Mouse (Mus musculus) forebrain, embryonic 10.5 days (tissue): ENCODE measurements around the gene Galnt18. TPM values are rescaled to one million over a fixed set of nuclear protein-coding genes. Genes with fewer than 3 reads are reported as not detected.

ENCODE experiments used
- DNase-seq: peaks from one replicate; pipeline ENCODE4 v3.0.0-alpha.2; 2017; ENCODE audit warnings: low spot score; ENCODE audit errors: extremely low spot score
- H3K27ac ChIP-seq: fragments of 300-500 bp; sonication (generic); 2 replicates; pipeline ENCODE4 v1.5.1; 2016; ENCODE audit warnings: mild to moderate bottlenecking
- H3K27me3 ChIP-seq: fragments of 300-500 bp; sonication (generic); 2 replicates; pipeline ENCODE4 v1.6.1; 2016; ENCODE audit warnings: mild to moderate bottlenecking; ENCODE audit not compliant: poor library complexity, severe bottlenecking
- H3K36me3 ChIP-seq: fragments of 300-500 bp; sonication (generic); replicated peaks from 2 replicates; pipeline ENCODE4 v1.6.1; 2016; ENCODE audit warnings: mild to moderate bottlenecking, moderate library complexity
- H3K4me1 ChIP-seq: fragments of 300-500 bp; sonication (generic); 2 replicates; pipeline ENCODE4 v1.6.1; 2016
- H3K4me3 ChIP-seq: fragments of 300-500 bp; sonication (generic); 2 replicates; pipeline ENCODE4 v1.5.1; 2016; ENCODE audit warnings: mild to moderate bottlenecking, moderate library complexity
- H3K9me3 ChIP-seq: fragments of 300-500 bp; sonication (generic); 2 replicates; pipeline ENCODE4 v1.6.1; 2016; ENCODE audit warnings: mild to moderate bottlenecking, moderate library complexity
- WGBS: fragments of 180-500 bp; shearing (Covaris S2); methylation state at CpG from one replicate; pipeline ENCODE4 v1.1.7; 2016; 5-methylcytosine and 5-hydroxymethylcytosine counted together
- polyA plus RNA-seq: library from polyadenylated mRNA; unstranded; fragments of >200 nt; fragmentation: Nextera tagmentation; extraction: Ambion mirVana; gene quantifications from 2 replicates; pipeline ENCODE4 v1.2.1, GENCODE M21; 2016

Galnt18 gene
- polyA plus RNA-seq, 1 experiment from 2014 or later = 4.9 TPM

DNA sequence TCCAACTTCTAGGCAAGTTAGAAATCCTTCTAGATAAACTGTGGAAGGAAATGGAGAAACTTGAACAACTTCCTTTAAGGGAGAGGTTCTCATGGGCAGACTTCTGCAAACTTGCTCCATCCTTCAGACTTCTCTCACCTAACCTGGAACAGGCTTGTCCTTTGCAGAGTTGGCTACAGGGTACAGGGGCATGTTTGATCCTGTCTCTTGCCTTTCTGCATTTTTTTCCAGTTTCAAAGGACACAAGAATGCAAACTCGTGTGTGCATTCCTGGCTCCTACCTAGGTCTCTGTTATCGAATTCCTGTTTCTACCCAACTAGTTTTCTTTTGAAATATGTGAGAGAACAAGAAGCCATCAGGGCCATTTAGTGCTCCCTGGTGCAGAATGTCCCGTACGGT is 55.8 kb downstream of the Galnt18 start:
- 90% methylated on average over 4 of the region's 4 CpGs for WGBS
- DNase-seq = no peak

DNA sequence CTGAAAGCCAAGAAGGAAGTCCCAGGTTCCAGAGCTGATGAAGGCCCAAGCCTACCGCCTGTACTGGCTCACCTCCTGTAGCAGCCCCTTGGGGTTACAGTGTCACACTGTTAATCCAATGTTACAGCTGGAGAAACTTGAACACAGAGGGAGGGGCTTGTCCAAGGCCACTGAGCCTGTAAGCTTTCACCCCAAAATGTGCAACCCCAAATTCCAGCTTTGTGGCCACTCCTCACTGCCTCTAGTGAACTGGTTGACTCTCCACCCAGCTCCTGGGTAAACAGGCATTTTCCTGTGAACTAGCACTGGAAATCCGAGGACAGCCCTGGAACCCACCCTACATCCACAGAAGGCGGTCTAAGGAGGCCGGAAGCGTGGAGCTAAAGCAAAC is 58.5 kb downstream of the Galnt18 start:
- H3K36me3 ChIP-seq = no peaks in the 10 kb centered on the region
- DNase-seq = no peak
- 89% methylated on average over 5 of the region's 5 CpGs for WGBS
- no peak overlapping the region for H3K4me3 ChIP-seq
- H3K27ac ChIP-seq = no peak overlapping the region
- H3K27me3 ChIP-seq = no peaks in the 10 kb centered on the region
- no peaks in the 10 kb centered on the region for H3K9me3 ChIP-seq
- peaks cover 12% of the 10 kb centered on the region; the same call in 1 of the 2 replicates for H3K4me1 ChIP-seq

More for the DNA sequence above, 55.8 kb downstream of the Galnt18 start:
- H3K27ac ChIP-seq = no peak overlapping the region
- no peak overlapping the region for H3K4me3 ChIP-seq
- H3K4me1 ChIP-seq = peaks cover 14% of the 10 kb centered on the region; the same call in 1 of the 2 replicates
- no peaks in the 10 kb centered on the region for H3K36me3 ChIP-seq
- H3K27me3 ChIP-seq = no peaks in the 10 kb centered on the region
- H3K9me3 ChIP-seq = no peaks in the 10 kb centered on the region

DNA sequence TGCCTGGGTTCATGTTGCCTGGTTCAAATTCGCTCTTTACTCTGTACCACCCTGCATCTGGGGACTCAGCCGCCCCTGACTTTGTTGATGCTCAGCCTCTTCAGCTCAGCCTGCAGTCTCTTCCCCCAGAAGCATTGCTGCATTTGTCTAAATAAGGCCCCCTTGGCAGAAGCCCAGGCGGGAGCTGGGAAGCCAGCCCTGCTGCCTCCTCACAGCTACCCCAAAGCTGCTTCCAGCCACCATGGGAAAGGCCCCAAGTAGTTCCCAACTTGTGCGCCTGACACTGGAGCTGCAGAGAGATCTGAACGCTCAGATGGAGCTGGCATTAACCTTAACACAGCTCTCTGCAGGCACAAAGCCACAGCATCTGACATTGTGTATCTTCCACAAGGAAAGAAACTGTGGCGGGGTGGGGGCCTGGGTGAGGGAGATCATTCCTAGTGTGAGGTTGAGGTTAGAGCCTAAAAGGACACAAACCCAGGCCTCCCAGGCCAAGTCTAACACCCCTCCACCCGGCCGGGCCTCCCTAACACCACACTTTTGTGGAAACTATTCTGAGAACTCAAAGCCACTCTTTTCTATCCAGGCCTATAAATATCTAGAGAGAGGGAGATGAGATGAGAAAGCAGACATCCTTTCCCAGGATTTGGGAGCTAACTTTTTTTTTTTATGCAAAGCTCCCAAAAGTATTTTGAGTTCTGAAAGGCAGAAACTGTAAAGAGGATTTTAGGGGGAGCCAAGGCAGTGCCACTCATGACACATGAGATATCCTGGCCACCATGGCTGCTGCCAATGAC is 59.1 kb downstream of the Galnt18 start:
- Histone ChIP-seq H3K27ac (0 out of 2 replicates have a peak overlapping the region, but pooled peaks have one; percentile 16), H3K4me1 (peaks cover 12% of the 10 kb centered on the region; the same call in 1 of the 2 replicates), H3K36me3 (no peaks in the 10 kb centered on the region), H3K27me3 (no peaks in the 10 kb centered on the region), H3K4me3 (no peak overlapping the region), H3K9me3 (no peaks in the 10 kb centered on the region)
- no peak for DNase-seq
- 80% methylated on average over 8 of the region's 8 CpGs for WGBS

DNA sequence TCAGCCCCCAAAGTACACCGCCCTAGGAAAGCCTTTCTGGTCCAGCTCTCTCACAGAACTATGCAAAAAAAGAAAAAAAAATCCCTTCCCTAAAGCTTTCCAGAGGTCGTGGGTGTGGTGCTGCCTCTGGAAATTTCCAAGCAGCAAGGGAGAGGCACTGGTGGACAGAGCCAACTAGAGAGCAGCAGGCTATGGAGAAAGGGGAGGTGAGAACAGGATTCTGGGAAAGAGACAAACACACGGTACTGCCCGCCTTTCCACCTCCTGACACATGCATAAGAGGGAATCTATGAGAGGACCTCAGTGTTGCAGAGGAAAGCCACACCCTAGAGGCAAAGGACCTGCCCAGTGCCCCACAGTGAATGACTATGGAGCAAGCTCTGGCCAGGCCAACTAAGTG is 60.9 kb downstream of the Galnt18 start:
- H3K4me1 ChIP-seq = peaks cover 12% of the 10 kb centered on the region; the same call in 1 of the 2 replicates
- H3K36me3 ChIP-seq = no peaks in the 10 kb centered on the region
- no peaks in the 10 kb centered on the region for H3K9me3 ChIP-seq
- H3K27ac ChIP-seq = no peak overlapping the region
- no peak for DNase-seq
- no peak overlapping the region for H3K4me3 ChIP-seq
- no peaks in the 10 kb centered on the region for H3K27me3 ChIP-seq
- WGBS = 75% methylated on average over 4 of the region's 4 CpGs

DNA sequence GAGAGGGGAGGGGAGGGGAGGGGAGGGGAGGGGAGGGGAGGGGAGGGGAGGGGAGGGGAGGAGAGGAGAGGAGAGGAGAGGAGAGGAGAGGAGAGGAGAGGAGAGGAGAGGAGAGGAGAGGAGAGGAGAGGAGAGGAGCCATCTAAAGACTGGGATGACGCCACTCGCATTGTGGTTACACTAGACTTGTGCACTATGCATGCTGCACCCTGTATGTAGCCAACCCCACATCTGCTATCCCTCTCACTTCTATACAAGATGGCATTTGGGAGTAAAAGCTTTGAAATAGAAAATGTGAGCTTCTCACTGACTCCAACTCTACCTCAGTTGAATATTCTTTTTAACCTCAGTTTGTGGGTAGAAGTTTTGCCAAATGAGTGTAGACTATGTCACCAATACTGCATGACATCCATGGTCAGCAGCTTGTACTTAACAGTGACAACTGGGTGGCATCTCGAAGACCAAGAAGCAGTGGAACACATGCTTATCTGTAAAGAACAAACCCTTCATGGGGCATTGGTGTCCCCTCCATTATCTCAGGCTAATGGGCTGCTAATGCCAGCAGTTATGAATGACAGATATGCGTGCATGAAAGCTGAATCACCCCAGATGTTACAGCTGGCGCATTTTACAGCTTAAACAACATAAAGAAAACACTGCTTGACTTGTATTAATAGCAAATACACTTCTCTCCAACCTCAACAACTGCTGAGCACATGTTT is 65.0 kb downstream of the Galnt18 start:
- Histone ChIP-seq H3K4me3 (no peak overlapping the region), H3K27me3 (no peaks in the 10 kb centered on the region), H3K9me3 (no peaks in the 10 kb centered on the region), H3K27ac (no peak overlapping the region), H3K4me1 (peaks cover 3% of the 10 kb centered on the region; the same call in 1 of the 2 replicates), H3K36me3 (no peaks in the 10 kb centered on the region)
- 88% methylated on average over 5 of the region's 5 CpGs for WGBS
- no peak for DNase-seq

DNA sequence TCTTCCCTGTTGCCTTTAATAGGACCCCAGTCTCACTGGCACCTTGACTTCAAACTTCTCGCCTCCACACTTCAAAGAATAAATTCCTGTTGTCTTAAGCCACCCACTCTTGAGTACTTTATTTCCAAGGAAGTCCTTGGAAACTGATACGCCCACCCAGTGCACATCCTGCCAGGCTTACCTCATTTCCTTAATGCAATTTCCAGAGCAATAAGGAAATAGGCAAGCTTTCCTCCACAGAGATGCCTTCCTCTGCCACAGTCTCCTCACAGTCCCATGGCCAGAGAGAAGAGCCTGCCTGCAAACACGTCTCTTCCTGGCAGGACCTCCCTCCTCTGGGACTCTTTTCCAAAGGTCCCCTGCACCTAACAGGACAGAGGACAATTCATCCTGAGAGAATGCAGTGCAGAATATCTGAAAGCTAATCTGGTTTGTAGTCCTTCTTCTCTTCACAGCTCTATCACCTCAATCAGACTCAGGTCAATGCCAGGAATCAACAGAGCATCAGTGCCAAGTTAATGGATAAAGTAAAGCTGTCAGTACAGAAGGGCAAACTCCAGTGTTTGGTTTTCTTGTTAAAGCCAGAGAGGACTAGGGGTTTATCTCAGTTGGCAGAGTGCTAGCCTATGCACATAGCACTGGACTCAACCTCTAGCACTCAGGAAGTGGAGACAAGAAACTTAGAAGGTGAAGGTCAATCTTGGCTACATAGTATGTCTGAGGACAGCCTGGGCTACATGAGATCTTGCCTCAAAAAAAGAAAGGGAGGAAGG is 65.8 kb downstream of the Galnt18 start:
- no peak overlapping the region for H3K27ac ChIP-seq
- no peak overlapping the region for H3K4me3 ChIP-seq
- 68% methylated on average over 3 of the region's 3 CpGs for WGBS
- no peaks in the 10 kb centered on the region for H3K27me3 ChIP-seq
- DNase-seq = no peak
- H3K9me3 ChIP-seq = no peaks in the 10 kb centered on the region
- no peaks in the 10 kb centered on the region for H3K36me3 ChIP-seq
- H3K4me1 ChIP-seq = no peaks in the 10 kb centered on the region

DNA sequence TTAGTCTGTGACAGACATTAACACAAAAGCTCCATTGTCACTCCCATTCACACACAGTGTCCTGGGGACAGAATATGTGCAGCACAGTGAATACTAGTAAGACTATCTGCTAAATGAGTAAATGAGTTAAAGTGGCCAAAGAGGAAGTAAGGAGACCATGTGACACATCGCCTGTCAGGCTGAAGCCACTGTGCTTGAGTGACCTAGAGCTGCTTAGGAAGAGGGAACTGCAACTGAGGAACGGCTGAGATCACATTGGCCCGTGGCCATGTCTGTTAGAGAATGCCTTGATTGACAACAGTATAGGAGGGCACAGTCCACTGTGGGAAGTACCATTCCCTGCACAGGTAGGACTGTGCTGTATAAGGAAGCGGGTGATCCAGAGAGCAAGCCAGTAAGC is 67.0 kb downstream of the Galnt18 start:
- DNase-seq = no peak
- H3K4me1 ChIP-seq = no peaks in the 10 kb centered on the region
- WGBS = 89% methylated on average over 4 of the region's 4 CpGs
- H3K36me3 ChIP-seq = no peaks in the 10 kb centered on the region
- no peaks in the 10 kb centered on the region for H3K27me3 ChIP-seq
- no peak overlapping the region for H3K4me3 ChIP-seq
- no peaks in the 10 kb centered on the region for H3K9me3 ChIP-seq
- H3K27ac ChIP-seq = no peak overlapping the region

DNA sequence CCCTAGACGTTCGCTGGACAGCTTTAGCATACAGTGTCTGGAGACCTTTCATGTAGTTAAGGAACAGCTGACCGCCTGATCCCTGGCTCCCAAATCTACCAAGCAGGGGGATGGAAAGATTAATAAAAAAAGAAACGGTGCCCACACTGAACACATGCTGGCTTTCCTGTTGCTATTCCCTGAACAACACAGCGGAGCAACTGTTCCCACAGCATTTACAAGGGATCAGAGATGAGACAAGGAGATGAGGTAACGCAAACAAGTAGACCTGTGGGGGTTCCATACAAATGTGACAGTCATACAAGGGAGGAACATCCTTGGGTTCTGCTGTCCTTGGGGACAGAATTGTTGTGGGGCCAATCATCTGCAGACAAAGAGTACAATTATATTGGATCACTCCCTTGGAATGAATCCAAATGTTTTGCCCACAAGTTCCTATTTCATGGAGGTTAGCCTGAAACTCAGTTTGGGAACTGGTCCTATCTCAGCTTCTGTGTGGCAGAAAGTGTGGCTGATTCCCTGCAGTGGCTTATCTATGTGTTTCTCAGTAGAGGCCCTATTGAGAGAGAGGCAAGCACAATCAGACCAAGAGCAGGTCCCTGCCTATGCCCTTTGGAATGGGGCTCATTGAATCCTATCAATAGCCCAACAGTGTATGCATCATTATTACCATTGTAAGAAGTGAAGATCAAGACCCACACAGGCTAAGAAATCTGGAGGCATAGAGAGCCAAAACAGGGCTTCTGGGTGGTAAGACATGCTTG is 68.5 kb downstream of the Galnt18 start:
- no peaks in the 10 kb centered on the region for H3K36me3 ChIP-seq
- DNase-seq = no peak
- H3K4me3 ChIP-seq = no peak overlapping the region
- no peaks in the 10 kb centered on the region for H3K9me3 ChIP-seq
- no peaks in the 10 kb centered on the region for H3K27me3 ChIP-seq
- H3K27ac ChIP-seq = no peak overlapping the region
- 94% methylated on average over 6 of the region's 6 CpGs for WGBS
- H3K4me1 ChIP-seq = no peaks in the 10 kb centered on the region

DNA sequence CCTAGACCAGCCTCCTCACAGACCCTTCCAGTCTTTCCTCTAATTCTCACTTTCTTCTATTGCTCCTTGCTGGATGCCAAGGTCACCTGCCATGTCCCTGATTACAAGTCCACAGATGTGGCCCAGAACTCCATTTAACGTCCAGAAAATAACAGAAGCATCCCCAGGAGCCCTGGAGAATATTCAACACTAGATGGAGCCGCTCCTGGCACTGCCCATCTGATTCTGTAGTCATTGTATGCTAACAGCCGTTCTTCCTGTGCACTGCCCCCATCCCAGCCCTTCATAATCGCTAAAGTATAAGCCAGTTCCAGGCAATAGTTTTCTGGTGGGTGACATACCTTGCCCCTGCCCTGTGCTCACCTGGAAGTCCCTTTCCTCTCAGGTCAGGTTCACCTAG is 69.5 kb downstream of the Galnt18 start:
- Histone ChIP-seq H3K27ac (no peak overlapping the region), H3K4me3 (no peak overlapping the region), H3K4me1 (no peaks in the 10 kb centered on the region), H3K27me3 (no peaks in the 10 kb centered on the region), H3K36me3 (no peaks in the 10 kb centered on the region), H3K9me3 (no peaks in the 10 kb centered on the region)
- WGBS = 69% methylated on average over 4 of the region's 4 CpGs
- DNase-seq = no peak

DNA sequence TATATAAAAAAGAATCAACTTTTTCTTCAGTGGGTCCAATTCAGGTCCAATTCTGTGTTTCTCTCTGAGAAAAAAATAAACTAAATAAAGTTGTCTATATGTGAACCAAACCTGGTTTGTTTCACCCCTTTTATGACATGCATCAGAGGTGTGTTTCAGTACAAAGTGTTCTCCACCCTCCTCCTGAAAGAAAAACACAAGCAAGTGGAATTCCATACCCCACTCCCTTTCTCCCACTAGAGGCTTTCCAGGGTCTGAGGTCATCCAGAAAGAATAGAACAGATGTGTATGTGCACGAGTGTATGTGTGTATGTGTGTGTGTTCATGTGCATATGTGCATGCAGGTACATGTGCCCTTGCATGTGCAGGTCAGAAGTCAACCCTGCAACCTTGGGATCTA is 71.2 kb downstream of the Galnt18 start:
- Histone ChIP-seq H3K36me3 (no peaks in the 10 kb centered on the region), H3K4me1 (no peaks in the 10 kb centered on the region), H3K4me3 (no peak overlapping the region), H3K9me3 (no peaks in the 10 kb centered on the region), H3K27ac (no peak overlapping the region), H3K27me3 (no peaks in the 10 kb centered on the region)
- DNase-seq = no peak
- WGBS = 70% methylated on average over 1 of the region's 1 CpGs

DNA sequence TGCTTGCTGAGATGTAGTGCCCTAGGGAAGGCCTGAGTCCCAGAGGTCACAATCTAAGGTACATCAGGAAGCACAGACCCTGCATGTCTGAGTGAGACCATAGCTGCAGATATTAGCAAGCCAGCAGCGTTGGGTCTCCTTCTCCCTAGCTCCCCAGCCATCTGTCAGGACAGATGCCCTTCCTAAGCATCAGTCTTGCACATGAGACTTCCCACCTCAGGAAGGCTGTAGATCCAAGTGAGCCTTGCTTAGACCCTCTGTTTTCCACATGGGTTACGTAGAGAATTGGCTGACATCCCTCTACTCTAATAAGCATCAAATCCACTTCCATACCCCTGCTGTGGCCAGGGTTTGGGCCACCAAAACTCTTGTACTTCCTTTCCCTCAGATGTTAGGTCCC is 76.8 kb downstream of the Galnt18 start:
- no peaks in the 10 kb centered on the region for H3K27me3 ChIP-seq
- H3K4me1 ChIP-seq = peaks cover 11% of the 10 kb centered on the region
- DNase-seq = no peak
- no peak overlapping the region for H3K4me3 ChIP-seq
- no peaks in the 10 kb centered on the region for H3K36me3 ChIP-seq
- no peak overlapping the region for H3K27ac ChIP-seq
- 95% methylated on average over 2 of the region's 2 CpGs for WGBS
- H3K9me3 ChIP-seq = no peaks in the 10 kb centered on the region

DNA sequence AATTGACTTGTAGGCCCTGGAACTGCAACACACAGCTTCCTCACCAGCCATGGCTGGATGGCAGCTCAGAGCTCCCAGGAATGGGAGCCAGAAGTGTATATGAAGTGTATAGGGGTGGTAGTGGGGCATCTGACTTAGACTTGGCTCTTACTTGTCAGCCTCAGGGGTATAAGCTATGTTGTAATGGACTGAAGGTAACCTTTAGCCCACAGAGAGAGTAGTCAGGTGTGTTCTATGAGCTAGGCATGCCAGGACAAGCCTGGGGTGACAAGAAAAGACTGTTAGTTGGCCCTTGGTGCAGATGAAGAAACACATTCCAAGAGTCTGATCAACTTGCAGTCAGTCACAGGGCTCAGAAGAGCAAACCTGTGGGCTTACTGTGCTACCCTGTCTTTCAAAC is 78.0 kb downstream of the Galnt18 start:
- no peak for DNase-seq
- Histone ChIP-seq H3K4me1 (peaks cover 11% of the 10 kb centered on the region), H3K36me3 (no peaks in the 10 kb centered on the region), H3K27ac (no peak overlapping the region), H3K27me3 (no peaks in the 10 kb centered on the region), H3K9me3 (no peaks in the 10 kb centered on the region), H3K4me3 (no peak overlapping the region)
